In the genomic region with DNA sequence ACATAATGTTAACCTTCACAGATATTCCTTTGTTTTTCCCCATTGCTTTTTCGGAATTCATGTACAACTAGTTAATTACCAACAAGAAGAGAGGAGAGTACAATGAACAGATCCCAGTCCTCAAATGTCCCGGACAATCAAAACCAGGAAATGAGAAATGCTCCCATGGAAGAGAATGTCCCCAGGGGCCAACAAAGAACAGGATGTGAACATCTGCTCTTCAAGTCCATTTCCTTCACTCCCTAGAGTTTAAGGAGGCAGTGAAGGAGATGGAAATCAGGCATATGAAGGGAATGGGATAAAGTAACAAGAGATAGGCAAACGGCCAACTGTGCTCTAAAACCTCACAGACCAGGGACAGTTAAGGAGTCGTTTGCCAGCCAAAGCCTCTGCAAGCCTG, we compare ENCODE assay signal across 9 mouse cellular contexts. TPM values are rescaled to one million over a fixed set of nuclear protein-coding genes. Genes with fewer than 3 reads are reported as not detected.
DNase-seq lines count a peak whose midpoint lies in the region; ATAC-seq lines count a peak whose summit lies in the region.
"Had no signal": no experiment of that assay in that cellular context is flagged by ENCODE, and none has a peak within 500 bp of the region (broad histone marks: within the 10 kb centered on the region; RNA-seq: fewer than 3 reads in every experiment).

No protein-coding gene starts in this region.

- H3K27me3 ChIP-seq in midbrain, embryonic 13.5 days = no peaks in the 10 kb centered on the region
- no peaks in the 10 kb centered on the region for H3K27me3 ChIP-seq in midbrain, embryonic 16.5 days (ENCODE audit: control insufficient read depth, insufficient read depth, low read depth, low read length)
- H3K27me3 ChIP-seq in neural tube, embryonic 13.5 days = no peaks in the 10 kb centered on the region
- H3K27me3 ChIP-seq: limb, embryonic 13.5 days had no signal

- H3K4me2 ChIP-seq in midbrain, embryonic 13.5 days (replicated peaks) = no peak overlapping the region
- no peak overlapping the region for H3K4me2 ChIP-seq in midbrain, embryonic 16.5 days (ENCODE audit: low read length)
- no peak overlapping the region for H3K4me2 ChIP-seq in neural tube, embryonic 13.5 days
- H3K4me2 ChIP-seq: limb, embryonic 13.5 days had no signal

- 55% methylated on average over 4 of the region's 4 CpGs for WGBS in midbrain, embryonic 13.5 days
- 49% methylated on average over 4 of the region's 4 CpGs for WGBS in midbrain, embryonic 16.5 days
- WGBS in neural tube, embryonic 13.5 days = 28% methylated on average over 4 of the region's 4 CpGs

- peak overlapping the region; percentile 12; the same call in 1 of the 2 replicates for H3K27ac ChIP-seq in midbrain, embryonic 13.5 days
- no peak overlapping the region for H3K27ac ChIP-seq in midbrain, embryonic 16.5 days (ENCODE audit: low read length)
- peak overlapping the region; percentile 67; the same call in 1 of the 2 replicates for H3K27ac ChIP-seq in neural tube, embryonic 13.5 days (replicated peaks)
- H3K27ac ChIP-seq: limb, embryonic 13.5 days had no signal

- no peaks in the 10 kb centered on the region for H3K9me3 ChIP-seq in midbrain, embryonic 13.5 days
- no peaks in the 10 kb centered on the region for H3K9me3 ChIP-seq in midbrain, embryonic 16.5 days (replicated peaks; ENCODE audit: control insufficient read depth, low read length, poor library complexity, severe bottlenecking)
- H3K9me3 ChIP-seq in neural tube, embryonic 13.5 days = no peaks in the 10 kb centered on the region
- H3K9me3 ChIP-seq: limb, embryonic 13.5 days had no signal

- H3K4me3 ChIP-seq in midbrain, embryonic 13.5 days (replicated peaks) = no peak overlapping the region
- H3K4me3 ChIP-seq in midbrain, embryonic 16.5 days (ENCODE audit: low read depth, low read length) = no peak overlapping the region
- H3K4me3 ChIP-seq in neural tube, embryonic 13.5 days = no peak overlapping the region
- H3K4me3 ChIP-seq: limb, embryonic 13.5 days had no signal

- DNase-seq in adrenal gland, postnatal 14 days = peak; percentile 9
- no peak for DNase-seq in adrenal gland, adult 18-20 months (ENCODE audit: low spot score in 2 of 2)
- peak; percentile 7 for DNase-seq in kidney, adult 8-10 months
- no peak for DNase-seq in thymus, postnatal 36 days
- no peak for DNase-seq in spleen, postnatal 10 days (ENCODE audit: low spot score in 2 of 2)

- no peak overlapping the region for H3K9ac ChIP-seq in midbrain, embryonic 13.5 days (replicated peaks)
- no peak overlapping the region for H3K9ac ChIP-seq in midbrain, embryonic 16.5 days (ENCODE audit: low read depth, low read length)
- no peak overlapping the region for H3K9ac ChIP-seq in neural tube, embryonic 13.5 days
- H3K9ac ChIP-seq: limb, embryonic 13.5 days had no signal

- no peak for ATAC-seq in midbrain, embryonic 13.5 days
- no peak for ATAC-seq in midbrain, embryonic 16.5 days
- no peak for ATAC-seq in neural tube, embryonic 13.5 days (ENCODE audit: low read depth)

- peaks cover 21% of the 10 kb centered on the region for H3K4me1 ChIP-seq in midbrain, embryonic 13.5 days (replicated peaks)
- peaks cover 6% of the 10 kb centered on the region for H3K4me1 ChIP-seq in midbrain, embryonic 16.5 days (ENCODE audit: control insufficient read depth, insufficient read depth, low read length)
- H3K4me1 ChIP-seq in neural tube, embryonic 13.5 days (replicated peaks) = peaks cover 32% of the 10 kb centered on the region

- no peaks in the 10 kb centered on the region for H3K36me3 ChIP-seq in midbrain, embryonic 13.5 days
- H3K36me3 ChIP-seq in midbrain, embryonic 16.5 days (ENCODE audit: control insufficient read depth, insufficient read depth, low read length) = no peaks in the 10 kb centered on the region
- H3K36me3 ChIP-seq in neural tube, embryonic 13.5 days = no peaks in the 10 kb centered on the region
- H3K36me3 ChIP-seq: limb, embryonic 13.5 days had no signal

RNA-seq across cellular contexts. Expression of a gene that starts 53.3 kb away (rescaled TPM):
- 19.8 and 22.2 TPM in 2 replicates for total RNA-seq in adrenal gland, postnatal 14 days (2021)
- total RNA-seq in adrenal gland, adult 18-20 months (2021) = 10 to 100 TPM; 11.1 to 20.5 TPM
- 105 and 109 TPM in 2 replicates for polyA plus RNA-seq in midbrain, embryonic 13.5 days (2015; fragmentation: Nextera tagmentation; extraction: Ambion mirVana)
- polyA plus RNA-seq in midbrain, embryonic 16.5 days (2015; fragmentation: Nextera tagmentation; extraction: Ambion mirVana) = 84.1 and 87.2 TPM in 2 replicates
- 114 and 122 TPM in 2 replicates for polyA plus RNA-seq in neural tube, embryonic 13.5 days (2015; fragmentation: Nextera tagmentation; extraction: Ambion mirVana)

Comparison
In these comparisons a context has a peak if more than half of its experiments do, and no peak if none do; other contexts are left out.
1. DNase-seq: peak in adrenal gland, postnatal 14 days (single experiment) and kidney, adult 8-10 months (2 of 2); none in adrenal gland, adult 18-20 months (0 of 2), thymus, postnatal 36 days (0 of 2) and spleen, postnatal 10 days (0 of 2).